Mouse (Mus musculus): Measurements from ENCODE around the gene Efcc1. TPM values are rescaled to one million over a fixed set of nuclear protein-coding genes. Genes with fewer than 3 reads are reported as not detected.

The Efcc1 gene
- polyA plus RNA-seq (2015; fragmentation: Nextera tagmentation; extraction: Ambion mirVana) = 4.6 and 5.5 TPM in 2 replicates

- Histone ChIP-seq H3K9me3 (replicated peaks; ENCODE audit: control insufficient read depth, low read length, poor library complexity, severe bottlenecking) (no peaks in the 10 kb centered on the region), H3K4me2 (ENCODE audit: low read length) (peak within 1 kb of the TSS; percentile 67), H3K27me3 (ENCODE audit: control insufficient read depth, insufficient read depth, low read depth, low read length) (peaks cover 20% of the 10 kb centered on the region), H3K36me3 (ENCODE audit: control insufficient read depth, insufficient read depth, low read length) (no peaks in the 10 kb centered on the region), H3K9ac (ENCODE audit: low read depth, low read length) (peak within 1 kb of the TSS; percentile 69), H3K27ac (ENCODE audit: low read length) (peak within 1 kb of the TSS; percentile 60), H3K4me1 (ENCODE audit: control insufficient read depth, insufficient read depth, low read length) (peaks cover 26% of the 10 kb centered on the region), H3K4me3 (ENCODE audit: low read depth, low read length) (peak within 1 kb of the TSS; percentile 54)
- under 1% methylated on average over 80 of the region's 90 CpGs for WGBS
- ATAC-seq = peak; percentile 86
These were observed at the start of gene Efcc1 for GRCm38 (mm10) chr6:87730591-87731462. TSS of gene Efcc1 (plus strand) at chr6:87730869.

GRCm38 (mm10) chr6:87695947-87696346 lies 34.7 kb upstream of the Efcc1 start:
- no peak overlapping the region for H3K4me3 ChIP-seq (ENCODE audit: low read depth, low read length)
- H3K4me2 ChIP-seq (ENCODE audit: low read length) = no peak overlapping the region
- H3K27ac ChIP-seq (ENCODE audit: low read length) = peak overlapping the region; percentile 47
- H3K27me3 ChIP-seq (ENCODE audit: control insufficient read depth, insufficient read depth, low read depth, low read length) = no peaks in the 10 kb centered on the region
- H3K9me3 ChIP-seq (replicated peaks; ENCODE audit: control insufficient read depth, low read length, poor library complexity, severe bottlenecking) = no peaks in the 10 kb centered on the region
- WGBS = 87% methylated on average over 3 of the region's 3 CpGs
- no peaks in the 10 kb centered on the region for H3K36me3 ChIP-seq (ENCODE audit: control insufficient read depth, insufficient read depth, low read length)
- H3K4me1 ChIP-seq (ENCODE audit: control insufficient read depth, insufficient read depth, low read length) = no peaks in the 10 kb centered on the region
- no peak for ATAC-seq
- no peak overlapping the region for H3K9ac ChIP-seq (ENCODE audit: low read depth, low read length)

GRCm38 (mm10) chr6:87696544-87696943 lies 34.1 kb upstream of the Efcc1 start:
- Histone ChIP-seq H3K4me2 (ENCODE audit: low read length) (no peak overlapping the region), H3K9ac (ENCODE audit: low read depth, low read length) (no peak overlapping the region), H3K4me3 (ENCODE audit: low read depth, low read length) (no peak overlapping the region), H3K4me1 (ENCODE audit: control insufficient read depth, insufficient read depth, low read length) (no peaks in the 10 kb centered on the region), H3K27ac (ENCODE audit: low read length) (no peak overlapping the region), H3K27me3 (ENCODE audit: control insufficient read depth, insufficient read depth, low read depth, low read length) (no peaks in the 10 kb centered on the region), H3K9me3 (replicated peaks; ENCODE audit: control insufficient read depth, low read length, poor library complexity, severe bottlenecking) (no peaks in the 10 kb centered on the region), H3K36me3 (ENCODE audit: control insufficient read depth, insufficient read depth, low read length) (no peaks in the 10 kb centered on the region)
- 82% methylated on average over 4 of the region's 4 CpGs for WGBS
- ATAC-seq = no peak

GRCm38 (mm10) chr6:87706246-87706645 lies 24.4 kb upstream of the Efcc1 start:
- no peak overlapping the region for H3K4me3 ChIP-seq (ENCODE audit: low read depth, low read length)
- H3K9me3 ChIP-seq (replicated peaks; ENCODE audit: control insufficient read depth, low read length, poor library complexity, severe bottlenecking) = no peaks in the 10 kb centered on the region
- no peak overlapping the region for H3K27ac ChIP-seq (ENCODE audit: low read length)
- 45% methylated on average over 3 of the region's 3 CpGs for WGBS
- no peak overlapping the region for H3K4me2 ChIP-seq (ENCODE audit: low read length)
- no peaks in the 10 kb centered on the region for H3K4me1 ChIP-seq (ENCODE audit: control insufficient read depth, insufficient read depth, low read length)
- H3K27me3 ChIP-seq (ENCODE audit: control insufficient read depth, insufficient read depth, low read depth, low read length) = no peaks in the 10 kb centered on the region
- no peak overlapping the region for H3K9ac ChIP-seq (ENCODE audit: low read depth, low read length)
- H3K36me3 ChIP-seq (ENCODE audit: control insufficient read depth, insufficient read depth, low read length) = no peaks in the 10 kb centered on the region
- no peak for ATAC-seq

- ATAC-seq = no peak
- H3K36me3 ChIP-seq (ENCODE audit: control insufficient read depth, insufficient read depth, low read length) = no peaks in the 10 kb centered on the region
- no peak overlapping the region for H3K9ac ChIP-seq (ENCODE audit: low read depth, low read length)
- H3K27ac ChIP-seq (ENCODE audit: low read length) = no peak overlapping the region
- WGBS = 88% methylated on average over 4 of the region's 4 CpGs
- H3K4me1 ChIP-seq (ENCODE audit: control insufficient read depth, insufficient read depth, low read length) = no peaks in the 10 kb centered on the region
- no peaks in the 10 kb centered on the region for H3K9me3 ChIP-seq (replicated peaks; ENCODE audit: control insufficient read depth, low read length, poor library complexity, severe bottlenecking)
- H3K4me3 ChIP-seq (ENCODE audit: low read depth, low read length) = no peak overlapping the region
- no peaks in the 10 kb centered on the region for H3K27me3 ChIP-seq (ENCODE audit: control insufficient read depth, insufficient read depth, low read depth, low read length)
- H3K4me2 ChIP-seq (ENCODE audit: low read length) = no peak overlapping the region
These were observed 18.4 kb upstream of the Efcc1 start for GRCm38 (mm10) chr6:87712311-87712710.

- Histone ChIP-seq H3K9ac (ENCODE audit: low read depth, low read length) (no peak overlapping the region), H3K9me3 (replicated peaks; ENCODE audit: control insufficient read depth, low read length, poor library complexity, severe bottlenecking) (no peaks in the 10 kb centered on the region), H3K4me1 (ENCODE audit: control insufficient read depth, insufficient read depth, low read length) (no peaks in the 10 kb centered on the region), H3K27me3 (ENCODE audit: control insufficient read depth, insufficient read depth, low read depth, low read length) (no peaks in the 10 kb centered on the region), H3K4me2 (ENCODE audit: low read length) (no peak overlapping the region), H3K4me3 (ENCODE audit: low read depth, low read length) (no peak overlapping the region), H3K27ac (ENCODE audit: low read length) (no peak overlapping the region), H3K36me3 (ENCODE audit: control insufficient read depth, insufficient read depth, low read length) (no peaks in the 10 kb centered on the region)
- no peak for ATAC-seq
- WGBS = 91% methylated on average over 4 of the region's 4 CpGs
These were observed 16.6 kb upstream of the Efcc1 start for GRCm38 (mm10) chr6:87714091-87714490.

- H3K4me3 ChIP-seq (ENCODE audit: low read depth, low read length) = no peak overlapping the region; the same call in 1 of the 2 replicates
- WGBS = 4% methylated on average over 13 of the region's 13 CpGs
- no peaks in the 10 kb centered on the region for H3K9me3 ChIP-seq (replicated peaks; ENCODE audit: control insufficient read depth, low read length, poor library complexity, severe bottlenecking)
- ATAC-seq = peak; percentile 83
- H3K36me3 ChIP-seq (ENCODE audit: control insufficient read depth, insufficient read depth, low read length) = no peaks in the 10 kb centered on the region
- H3K4me2 ChIP-seq (ENCODE audit: low read length) = peak overlapping the region; percentile 27; the same call in 1 of the 2 replicates
- H3K9ac ChIP-seq (ENCODE audit: low read depth, low read length) = no peak overlapping the region
- peaks cover 6% of the 10 kb centered on the region for H3K4me1 ChIP-seq (ENCODE audit: control insufficient read depth, insufficient read depth, low read length)
- no peaks in the 10 kb centered on the region for H3K27me3 ChIP-seq (ENCODE audit: control insufficient read depth, insufficient read depth, low read depth, low read length)
- no peak overlapping the region for H3K27ac ChIP-seq (ENCODE audit: low read length)
These were observed 8.0 kb upstream of the Efcc1 start for GRCm38 (mm10) chr6:87722631-87723030.

- no peak overlapping the region for H3K4me3 ChIP-seq (ENCODE audit: low read depth, low read length)
- no peaks in the 10 kb centered on the region for H3K27me3 ChIP-seq (ENCODE audit: control insufficient read depth, insufficient read depth, low read depth, low read length)
- no peak overlapping the region for H3K4me2 ChIP-seq (ENCODE audit: low read length)
- H3K36me3 ChIP-seq (ENCODE audit: control insufficient read depth, insufficient read depth, low read length) = no peaks in the 10 kb centered on the region
- no peak overlapping the region for H3K9ac ChIP-seq (ENCODE audit: low read depth, low read length)
- H3K9me3 ChIP-seq (replicated peaks; ENCODE audit: control insufficient read depth, low read length, poor library complexity, severe bottlenecking) = no peaks in the 10 kb centered on the region
- WGBS = 53% methylated on average over 7 of the region's 7 CpGs
- peaks cover 12% of the 10 kb centered on the region for H3K4me1 ChIP-seq (ENCODE audit: control insufficient read depth, insufficient read depth, low read length)
- H3K27ac ChIP-seq (ENCODE audit: low read length) = no peak overlapping the region
- no peak for ATAC-seq
These were observed 5.3 kb upstream of the Efcc1 start for GRCm38 (mm10) chr6:87725267-87725912.

GRCm38 (mm10) chr6:87728102-87728501 lies 2.6 kb upstream of the Efcc1 start:
- no peak for ATAC-seq
- WGBS = 74% methylated on average over 3 of the region's 3 CpGs
- H3K4me2 ChIP-seq (ENCODE audit: low read length) = no peak overlapping the region

More at GRCm38 (mm10) chr6:87728102-87728501, 2.6 kb upstream of the Efcc1 start:
- Histone ChIP-seq H3K4me1 (ENCODE audit: control insufficient read depth, insufficient read depth, low read length) (peaks cover 21% of the 10 kb centered on the region), H3K27me3 (ENCODE audit: control insufficient read depth, insufficient read depth, low read depth, low read length) (peaks cover 5% of the 10 kb centered on the region), H3K9me3 (replicated peaks; ENCODE audit: control insufficient read depth, low read length, poor library complexity, severe bottlenecking) (no peaks in the 10 kb centered on the region), H3K36me3 (ENCODE audit: control insufficient read depth, insufficient read depth, low read length) (no peaks in the 10 kb centered on the region), H3K27ac (ENCODE audit: low read length) (no peak overlapping the region), H3K4me3 (ENCODE audit: low read depth, low read length) (no peak overlapping the region), H3K9ac (ENCODE audit: low read depth, low read length) (no peak overlapping the region)

Measured in midbrain, embryonic 16.5 days (tissue).